Mouse (Mus musculus) MN1 (cell line): ENCODE results near the gene Cluap1.
"Not testable (repeated sequence)": the region's sequence is repeated elsewhere in the genome, so short reads cannot be mapped to it uniquely, and the experiment has no call there.

ENCODE experiments used
- DNase-seq: peaks from one replicate; pipeline ENCODE4 v3.0.0-alpha.2; 2016; ENCODE audit warnings: low spot score

Gene Cluap1

DNA sequence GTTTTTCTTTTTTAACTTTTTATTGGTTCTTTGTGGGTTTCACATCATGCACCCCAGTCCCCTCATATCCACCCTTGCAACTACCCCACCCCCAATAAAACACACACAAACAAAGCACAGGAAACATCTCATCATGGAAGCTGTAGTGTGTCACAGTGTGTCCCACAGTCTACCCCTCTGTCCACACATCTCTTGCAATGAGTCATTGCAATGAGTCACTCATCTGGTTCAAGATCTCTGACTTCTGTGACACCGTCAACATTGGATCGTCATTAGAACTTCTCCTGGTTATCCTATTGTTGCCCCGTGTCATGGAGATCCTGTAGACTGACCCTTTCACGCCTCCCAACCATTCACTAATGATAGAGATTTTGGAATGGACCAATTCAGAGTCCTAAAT is 26.1 kb downstream of the Cluap1 start:
- DNase-seq = no peak

DNA sequence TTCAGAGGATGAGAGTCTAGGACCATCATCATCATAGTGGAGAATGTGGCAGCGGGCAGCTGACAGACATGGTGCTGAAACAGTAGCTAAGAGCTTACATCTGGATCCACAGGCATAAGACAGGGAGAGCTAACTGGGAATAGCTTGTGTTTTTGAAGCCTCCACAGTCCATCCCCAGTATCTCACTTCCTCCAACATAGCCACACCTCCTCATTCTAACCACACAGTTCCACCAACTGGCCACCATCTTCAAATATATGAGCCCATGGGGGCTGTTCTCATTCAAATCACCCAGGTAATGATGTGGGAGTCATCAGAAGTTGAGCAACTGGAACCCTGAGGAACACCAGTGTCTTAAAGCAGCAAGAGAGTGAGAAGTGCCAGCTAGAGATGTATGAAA is 42.5 kb downstream of the Cluap1 start:
- no peak for DNase-seq

DNA sequence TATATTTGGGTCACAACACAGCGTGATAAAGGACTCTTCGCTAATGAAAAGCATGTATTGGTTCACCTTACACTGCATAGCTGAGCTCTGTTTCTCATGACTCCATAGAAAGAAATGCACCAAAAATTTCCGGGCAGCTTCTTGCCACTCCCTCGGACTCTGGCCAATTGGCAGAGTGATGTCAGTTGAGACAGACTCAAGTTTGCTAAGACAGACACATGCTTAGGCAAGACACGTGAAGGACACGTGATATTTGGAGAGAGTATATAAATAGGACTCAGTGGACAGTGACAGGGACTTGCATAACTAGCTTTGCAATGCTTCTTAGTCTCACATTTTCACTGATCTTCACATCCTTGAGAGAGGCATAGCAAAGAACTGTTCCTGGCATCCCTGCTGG is 47.8 kb downstream of the Cluap1 start:
- DNase-seq = no peak

DNA sequence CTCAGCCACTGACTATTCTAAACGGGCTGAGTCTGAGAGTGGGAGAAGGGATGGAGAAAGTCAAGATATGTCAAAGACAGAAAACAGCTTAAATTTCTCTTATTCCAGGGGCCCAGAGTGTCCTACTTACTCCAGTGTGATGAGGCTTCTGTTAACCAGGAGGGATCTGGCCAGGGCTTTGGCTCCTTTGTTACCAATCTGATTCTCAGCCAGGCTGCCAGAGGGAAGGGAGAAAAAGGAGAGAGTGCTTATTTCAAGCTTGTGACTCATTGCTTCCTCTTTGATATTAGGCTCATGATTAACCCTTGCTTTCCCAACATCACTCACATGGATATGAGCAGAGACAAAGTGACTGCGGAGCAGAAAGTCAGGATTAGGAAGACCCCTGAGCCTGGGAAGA is 50.7 kb downstream of the Cluap1 start:
- no peak for DNase-seq

DNA sequence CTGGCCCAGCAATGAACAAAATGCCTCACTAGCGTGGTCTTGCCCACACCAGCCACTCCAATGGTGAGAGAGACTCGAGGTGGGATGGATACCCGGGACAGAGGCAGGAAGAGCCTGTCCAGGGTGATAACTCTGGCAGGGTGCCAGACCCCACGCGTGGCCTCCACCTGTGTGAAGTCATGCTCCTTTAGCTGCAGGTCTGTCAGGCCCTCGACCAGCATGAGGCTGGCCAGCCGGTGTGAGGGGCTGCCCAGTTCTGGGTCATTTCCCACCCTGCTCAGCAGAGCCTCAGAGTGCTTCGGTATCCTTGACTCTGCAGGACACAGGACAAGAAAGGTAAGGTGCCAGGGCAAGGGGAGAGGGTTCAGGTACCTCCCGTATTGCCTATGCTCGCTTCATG is 56.4 kb downstream of the Cluap1 start:
- no peak for DNase-seq

DNA sequence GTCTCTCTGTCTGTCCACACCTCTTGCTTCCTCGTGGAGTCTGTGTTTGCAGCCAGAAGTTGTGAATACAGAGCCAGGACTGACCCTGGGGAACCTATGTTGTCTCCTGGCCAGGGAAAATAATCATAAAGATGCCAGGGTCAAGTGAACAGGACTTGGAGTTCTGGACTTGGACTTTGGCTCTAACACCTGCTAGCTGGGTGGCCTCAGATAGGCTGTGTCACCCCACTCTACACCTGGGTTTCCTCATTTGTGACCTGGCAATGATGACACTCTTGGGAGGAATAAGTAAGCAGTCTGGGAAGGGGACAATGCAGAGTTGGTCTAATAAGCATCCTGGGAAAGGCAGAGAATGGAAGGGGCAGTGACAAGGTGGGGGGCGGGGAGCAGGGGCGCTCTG is 56.9 kb downstream of the Cluap1 start:
- no peak for DNase-seq

DNA sequence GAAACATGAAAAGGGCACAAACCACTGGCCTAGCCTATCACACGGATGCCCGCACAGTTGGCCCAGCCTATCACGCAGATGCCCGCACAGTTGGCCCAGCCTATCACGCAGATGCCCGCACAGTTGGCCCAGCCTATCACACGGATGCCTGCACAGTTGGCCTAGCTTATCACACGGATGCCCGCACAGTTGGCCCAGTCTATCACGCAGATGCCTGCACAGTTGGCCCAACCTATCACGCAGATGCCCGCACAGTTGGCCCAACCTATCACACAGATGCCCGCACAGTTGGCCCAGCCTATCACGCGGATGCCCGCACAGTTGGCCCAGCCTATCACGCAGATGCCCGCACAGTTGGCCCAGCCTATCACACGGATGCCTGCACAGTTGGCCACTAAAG is 65.9 kb downstream of the Cluap1 start:
- not testable (repeated sequence) for DNase-seq

DNA sequence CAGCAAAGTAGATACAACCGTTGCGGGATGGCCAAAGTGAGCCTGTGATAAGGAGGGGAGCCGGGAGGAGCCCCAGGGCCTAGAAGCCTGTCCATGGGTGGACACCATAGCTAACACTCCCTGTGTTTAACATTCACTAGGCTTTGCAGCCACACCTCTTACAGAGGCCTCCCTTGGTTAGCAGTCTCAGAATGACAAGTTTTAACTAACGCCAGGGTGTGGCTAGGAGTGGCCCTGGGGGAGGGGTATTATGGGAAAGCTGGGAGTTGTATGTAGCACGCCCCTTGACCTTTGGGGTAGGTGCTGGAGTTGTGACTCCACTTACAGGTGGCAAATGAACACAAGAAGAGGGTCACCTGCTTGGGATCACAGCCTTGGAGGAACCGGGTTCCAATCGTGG is 67.1 kb downstream of the Cluap1 start:
- DNase-seq = no peak

DNA sequence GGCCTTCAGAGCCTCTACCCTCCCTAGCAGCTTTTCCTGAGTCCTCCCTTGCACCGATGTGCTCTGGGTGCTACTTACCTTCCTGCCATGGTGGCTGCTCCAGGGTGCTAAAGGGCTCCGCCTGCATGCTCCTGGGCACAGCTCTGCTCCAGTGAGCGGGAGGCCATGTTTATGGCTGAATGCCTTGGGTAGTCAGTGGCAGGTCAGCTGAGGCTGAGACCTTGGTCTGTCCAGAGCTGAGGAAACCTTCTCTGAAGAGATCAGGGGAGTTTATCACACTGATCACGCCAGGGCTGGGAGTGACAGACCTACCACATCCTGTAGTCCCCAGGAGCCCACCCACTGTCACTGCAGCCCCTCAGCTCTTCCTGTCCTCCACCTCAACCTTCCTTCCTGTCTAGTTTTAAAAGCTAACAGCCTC is 67.7 kb downstream of the Cluap1 start, which contains the start of gene Nlrc3:
Nlrc3 (minus strand) TSS at position 382 of the 421 bp plus-strand sequence.
- DNase-seq = no peak

DNA sequence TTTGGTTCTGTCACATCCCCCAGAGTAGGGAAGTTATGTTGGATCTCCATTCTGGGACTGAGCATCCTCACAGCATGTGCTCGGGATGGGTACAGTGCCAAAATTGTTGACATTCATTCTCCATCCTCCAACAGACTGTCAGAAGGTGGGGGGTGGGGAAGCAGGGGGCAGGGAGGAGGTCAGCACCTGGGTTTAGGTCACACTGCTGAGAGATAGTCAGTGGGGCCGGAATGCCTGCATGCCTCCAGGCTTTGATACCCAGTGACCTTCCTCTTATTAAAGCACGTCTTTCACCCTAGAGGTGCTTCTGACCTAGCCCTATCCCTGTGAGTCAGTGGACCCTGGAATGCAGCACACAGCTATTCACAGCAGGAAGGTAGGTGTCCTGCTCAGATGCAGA is 68.1 kb downstream of the Cluap1 start:
- no peak for DNase-seq

DNA sequence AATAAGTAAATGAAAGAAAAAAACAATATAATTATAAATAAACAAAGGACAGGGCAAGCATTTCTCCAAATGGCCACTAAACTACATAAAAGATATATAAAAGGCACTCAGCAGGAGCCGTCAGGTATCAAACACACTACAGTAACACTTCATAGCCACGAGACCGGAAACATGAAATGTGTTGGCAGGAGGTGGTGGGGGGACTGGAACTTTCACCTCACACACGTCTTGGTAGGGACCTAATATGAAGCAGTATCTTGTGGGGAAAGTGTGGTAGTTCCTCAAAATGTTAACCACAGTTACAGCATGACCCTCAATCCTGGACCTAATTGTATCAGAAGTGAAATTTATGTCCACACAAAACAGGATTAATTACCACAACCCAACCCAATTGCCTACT is 73.6 kb downstream of the Cluap1 start:
- DNase-seq = no peak

DNA sequence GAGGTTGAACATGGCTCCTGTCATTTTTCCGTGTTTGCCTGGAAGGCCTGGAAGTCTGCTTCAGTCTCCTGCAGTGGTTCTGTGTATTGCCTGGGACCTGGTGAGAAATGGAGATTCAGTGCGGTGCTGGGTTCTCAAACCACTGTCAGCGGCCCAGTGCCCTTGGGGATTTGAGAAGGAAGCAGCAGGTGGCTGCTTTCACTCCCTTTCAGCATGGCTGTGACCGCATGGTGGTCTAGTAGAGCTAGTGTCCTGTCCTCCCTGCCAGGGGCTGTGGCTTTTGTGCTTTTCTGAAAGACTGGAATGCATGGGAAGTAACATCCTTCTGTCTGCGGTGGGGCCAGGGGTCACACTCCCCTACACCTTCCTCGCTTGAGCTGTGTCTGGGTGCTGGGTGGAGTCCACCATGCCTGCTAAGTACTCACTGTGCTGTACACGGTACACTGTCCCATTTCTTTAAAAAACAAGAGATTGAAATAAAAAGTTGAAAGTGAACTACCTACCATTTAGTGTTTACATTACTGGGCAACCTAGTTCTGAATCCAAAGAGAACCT is 74.6 kb downstream of the Cluap1 start:
- DNase-seq = no peak

DNA sequence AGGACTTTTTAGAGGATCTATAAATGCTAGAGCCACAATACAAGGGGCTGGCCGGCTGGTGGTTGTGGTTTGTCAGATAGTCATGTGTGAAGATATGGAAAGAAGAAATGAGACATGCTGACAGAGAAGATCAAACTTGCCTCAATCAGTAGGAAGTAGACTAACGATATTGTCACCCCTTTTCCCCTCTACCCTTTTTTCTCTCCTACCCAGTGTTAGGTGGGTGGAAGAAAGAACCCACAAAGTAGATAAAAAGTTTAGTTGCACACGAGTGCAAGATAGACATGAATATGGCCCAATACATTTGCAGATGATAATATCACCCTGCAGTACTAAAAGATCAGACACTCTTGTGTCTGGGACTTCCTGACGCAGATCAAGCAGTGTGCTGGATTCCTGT is 79.8 kb downstream of the Cluap1 start:
- DNase-seq = no peak
